In the genomic region with DNA sequence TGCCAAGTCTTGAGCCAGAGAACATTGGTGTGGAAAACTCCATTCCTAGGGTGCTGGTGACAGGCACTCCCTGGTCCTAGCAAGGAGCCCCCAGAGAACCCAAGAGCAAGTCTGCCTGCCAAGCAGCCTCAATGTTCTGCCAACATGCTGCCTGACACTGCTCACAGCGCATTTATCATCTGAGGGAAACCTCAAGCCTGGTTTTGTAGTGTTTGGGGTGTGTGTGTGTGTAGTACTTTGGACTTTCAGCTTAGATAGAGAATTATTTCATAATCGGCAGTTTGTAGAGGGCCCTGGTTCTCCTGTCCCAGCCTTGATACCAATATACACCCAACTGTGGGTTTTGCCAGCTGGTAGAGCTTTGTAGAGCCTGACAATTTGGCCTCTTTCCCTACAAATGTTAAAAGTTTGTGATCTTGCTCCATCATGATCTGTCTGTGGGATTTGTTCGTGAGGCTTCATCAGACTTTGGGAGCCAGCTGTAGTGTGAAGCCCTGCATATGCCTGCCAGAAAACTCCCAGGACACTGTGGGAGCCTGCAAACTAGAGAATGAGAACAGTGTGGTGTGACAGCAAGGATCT, we compare ENCODE assay signal across 14 mouse cellular contexts.
DNase-seq lines count a peak whose midpoint lies in the region; ATAC-seq lines count a peak whose summit lies in the region.
"Had no signal": no experiment of that assay in that cellular context is flagged by ENCODE, and none has a peak within 500 bp of the region (broad histone marks: within the 10 kb centered on the region; RNA-seq: fewer than 3 reads in every experiment).

No protein-coding gene starts in this region.

- H3K4me2 ChIP-seq in forebrain, embryonic 11.5 days (ENCODE audit: low read depth, low read length, severe bottlenecking) = no peak overlapping the region
- H3K4me2 ChIP-seq: liver, embryonic 11.5 days; neural tube, embryonic 13.5 days; stomach, embryonic 15.5 days had no signal

- H3K9me3 ChIP-seq in forebrain, embryonic 11.5 days (ENCODE audit: control insufficient read depth, low read length) = no peaks in the 10 kb centered on the region
- H3K9me3 ChIP-seq: neural tube, embryonic 13.5 days; stomach, embryonic 15.5 days had no signal

- H3K9ac ChIP-seq in forebrain, embryonic 11.5 days (ENCODE audit: low read length) = no peak overlapping the region
- H3K9ac ChIP-seq: neural tube, embryonic 13.5 days; stomach, embryonic 15.5 days had no signal

- H3K36me3 ChIP-seq in forebrain, embryonic 11.5 days (ENCODE audit: control insufficient read depth, insufficient read depth, low read length) = no peaks in the 10 kb centered on the region
- H3K36me3 ChIP-seq: G1E; neural tube, embryonic 13.5 days; stomach, embryonic 15.5 days had no signal

- WGBS in forebrain, embryonic 11.5 days = 90% methylated on average over 3 of the region's 3 CpGs

- no peak for ATAC-seq in forebrain, embryonic 11.5 days (replicated peaks; ENCODE audit: low FRiP score)
- ATAC-seq: forebrain, embryonic 16.5 days; inflammation-experienced regulatory T-cells, adult 6 months had no signal

- H3K4me1 ChIP-seq in forebrain, embryonic 11.5 days (replicated peaks; ENCODE audit: control insufficient read depth, insufficient read depth, low read length) = no peaks in the 10 kb centered on the region
- H3K4me1 ChIP-seq: stomach, embryonic 15.5 days had no signal

- no peak overlapping the region for H3K27ac ChIP-seq in forebrain, embryonic 11.5 days (ENCODE audit: low read depth, low read length)
- H3K27ac ChIP-seq: neural tube, embryonic 13.5 days; stomach, embryonic 15.5 days had no signal

- DNase-seq in layer of hippocampus, adult 11-12 months (ENCODE audit: low spot score) = peak; percentile 41
- no peak for DNase-seq in layer of hippocampus, postnatal 25 days (ENCODE audit: extremely low spot score in 1 of 2, low spot score in 1 of 2)
- DNase-seq in cerebellum, postnatal 10 days = peak; percentile 39 to 60
- peak; percentile 32 to 37 for DNase-seq in heart, postnatal 14 days
- DNase-seq in lung, postnatal 14 days = peak; percentile 55
- no peak for DNase-seq in spleen, postnatal 4 days (ENCODE audit: low spot score in 2 of 2)
- no peak for DNase-seq in forebrain, embryonic 11.5 days (ENCODE audit: low spot score)
- no peak for DNase-seq in thymus, postnatal 25 days

- H3K4me3 ChIP-seq in forebrain, embryonic 11.5 days (ENCODE audit: low read depth, low read length) = no peak overlapping the region
- H3K4me3 ChIP-seq: neural tube, embryonic 13.5 days; stomach, embryonic 15.5 days had no signal

- intact Hi-C loops in heart, postnatal 14 days (cut with DNase I) = no loop called here

- no peaks in the 10 kb centered on the region for H3K27me3 ChIP-seq in forebrain, embryonic 11.5 days (ENCODE audit: control insufficient read depth, insufficient read depth, low read length)
- H3K27me3 ChIP-seq: neural tube, embryonic 13.5 days; stomach, embryonic 15.5 days had no signal

Comparison
In these comparisons a context has a peak if more than half of its experiments do, and no peak if none do; other contexts are left out.
1. DNase-seq: peak in layer of hippocampus, adult 11-12 months (single experiment), cerebellum, postnatal 10 days (2 of 2), heart, postnatal 14 days (2 of 2) and lung, postnatal 14 days (single experiment); none in layer of hippocampus, postnatal 25 days (0 of 2), spleen, postnatal 4 days (0 of 2), forebrain, embryonic 11.5 days (single experiment) and thymus, postnatal 25 days (single experiment).